Comparison of ENCODE assay signal across 11 mouse cellular contexts in genomic region chr11:76953536-76953935, GRCm38 (mm10). TPM values are rescaled to one million over a fixed set of nuclear protein-coding genes. Genes with fewer than 3 reads are reported as not detected.
DNase-seq lines count a peak whose midpoint lies in the region.
"Had no signal": no experiment of that assay in that cellular context is flagged by ENCODE, and none has a peak within 500 bp of the region (broad histone marks: within the 10 kb centered on the region; RNA-seq: fewer than 3 reads in every experiment).

No protein-coding gene starts in this region.

- peak; percentile 16 to 51 for DNase-seq in frontal cortex, postnatal 36 days (ENCODE audit: low spot score in 2 of 2)
- no peak for DNase-seq in frontal cortex, postnatal 25 days (ENCODE audit: low spot score in 2 of 2)
- DNase-seq in layer of hippocampus, adult 8-10 months (ENCODE audit: low spot score in 2 of 2) = peak; percentile 8 to 22
- DNase-seq in layer of hippocampus, postnatal 36 days = no peak
- DNase-seq in MN1 (ENCODE audit: low spot score) = peak; percentile 48
- DNase-seq in fibroblast of lung, adult 2 months (ENCODE audit: low read depth) = peak; percentile 91
- DNase-seq in T-cell, adult 2 months (ENCODE audit: low spot score) = no peak
- DNase-seq in thymus, postnatal 25 days = no peak
- DNase-seq: gastrocnemius, postnatal 25 days had no signal

RNA-seq across cellular contexts. Expression of gene Blmh, which starts 28.9 kb away (rescaled TPM):
- total RNA-seq in layer of hippocampus, adult 8-10 months (2022) = 10 to 100 TPM; 56.1 to 62.0 (median 59.3) TPM
- total RNA-seq in layer of hippocampus, postnatal 36 days (2021) = 10 to 100 TPM; 52.3 to 52.4 TPM

RNA-seq across cellular contexts. Expression of gene Slc6a4, which starts 44.9 kb away (rescaled TPM):
- total RNA-seq in layer of hippocampus, adult 8-10 months (2022) = under 1 TPM in 1 of 4 experiments, not detected in 3; 0.14 TPM
- total RNA-seq in layer of hippocampus, postnatal 36 days (2021) = not detected

RNA-seq across cellular contexts. Expression of gene Tmigd1, which starts 51.6 kb away (rescaled TPM):
- not detected for total RNA-seq in layer of hippocampus, adult 8-10 months (2022)
- total RNA-seq in layer of hippocampus, postnatal 36 days (2021) = not detected
- total RNA-seq: common myeloid progenitor, adult 5-6 weeks; gastrocnemius, postnatal 25 days; liver, adult 2 months had no signal

Comparison
In these comparisons a context has a peak if more than half of its experiments do, and no peak if none do; other contexts are left out.
1. DNase-seq: peak in frontal cortex, postnatal 36 days (2 of 2), layer of hippocampus, adult 8-10 months (2 of 2), MN1 (single experiment) and fibroblast of lung, adult 2 months (single experiment); none in frontal cortex, postnatal 25 days (0 of 2), layer of hippocampus, postnatal 36 days (0 of 2), T-cell, adult 2 months (single experiment) and thymus, postnatal 25 days (single experiment).